Mouse (Mus musculus) neutrophil, adult 59 days (primary cell): Measurements from ENCODE around the gene Vps4b. TPM values are rescaled to one million over a fixed set of nuclear protein-coding genes. Genes with fewer than 3 reads are reported as not detected.

Experiments used
- total RNA-seq, 2 experiments: library from RNA; stranded (reverse); gene quantifications; 1 replicate in 1 of 2; 2 replicates in 1 of 2; pipeline ENCODE4 v1.2.4; 2023

Gene Vps4b
- 100 to 1,000 TPM; 150 to 173 TPM for total RNA-seq

GRCm38 (mm10) chr1:106796542-106796924 lies at the start of gene Vps4b:
TSS of gene Vps4b (minus strand) at chr1:106796728.

GRCm38 (mm10) chr1:106759572-106760435 lies 36.7 kb downstream of the Vps4b start, which contains the start of gene Kdsr:
TSS of gene Kdsr (minus strand) at chr1:106759727.

Other genes with a start within 250 kb of the Vps4b start
- gene Bcl2, start 82.5 kb downstream of the Vps4b start, total RNA-seq = 1 to 10 TPM; 5.8 to 6.3 TPM
- 1 to 10 TPM; 9.3 TPM for gene Kdsr, start 37.0 kb downstream of the Vps4b start, total RNA-seq
- not detected for gene Serpinb5, start 64.4 kb upstream of the Vps4b start, total RNA-seq
- under 1 TPM in 1 of 2 experiments, not detected in 1; 0.24 TPM for gene Serpinb12, start 137.7 kb upstream of the Vps4b start, total RNA-seq
- not detected for gene Serpinb13, start 184.3 kb upstream of the Vps4b start, total RNA-seq